Mouse (Mus musculus) MEL (cell line): ENCODE data around the gene Arhgef17. TPM values are rescaled to one million over a fixed set of nuclear protein-coding genes. Genes with fewer than 3 reads are reported as not detected.

Source experiments
- DNase-seq: peaks from one replicate; pipeline ENCODE4 v3.0.0; 2011; ENCODE audit warnings: low read depth, low spot score
- H3K27ac ChIP-seq: 2 replicates; pipeline ENCODE4 v1.5.1; 2012; ENCODE audit warnings: low read depth, mild to moderate bottlenecking, control low read depth, low read length, moderate library complexity; ENCODE audit not compliant: control insufficient read depth
- H3K27me3 ChIP-seq, 2 experiments: fragments of 150-350 bp in 1 of 2; sonication (generic) in 1 of 2; 2 replicates each; pipeline ENCODE4 v1.6.1; 2012; ENCODE audit warnings: low read length in 2 of 2, mild to moderate bottlenecking in 2 of 2, improper control_type of control experiment in 1 of 2, moderate library complexity in 1 of 2; ENCODE audit not compliant: insufficient read depth in 2 of 2, control insufficient read depth in 1 of 2
- H3K36me3 ChIP-seq, 2 experiments: 2 replicates each; pipeline ENCODE4 v1.6.1; 2012 to 2014; ENCODE audit warnings: low read length in 2 of 2, improper control_type of control experiment in 1 of 2, inconsistent platforms in 1 of 2, mild to moderate bottlenecking in 1 of 2; ENCODE audit not compliant: insufficient read depth in 2 of 2, control insufficient read depth in 1 of 2
- H3K4me1 ChIP-seq, 2 experiments: fragments of 150-350 bp in 1 of 2; sonication (generic) in 1 of 2; 2 replicates each; pipeline ENCODE4 v1.6.1; 2012; ENCODE audit warnings: low read length in 2 of 2, improper control_type of control experiment in 1 of 2, mild to moderate bottlenecking in 1 of 2; ENCODE audit not compliant: insufficient read depth in 2 of 2, control insufficient read depth in 1 of 2
- H3K4me3 ChIP-seq, 2 experiments: fragments of 150-350 bp in 1 of 2; sonication (generic) in 1 of 2; 2 replicates each; pipeline ENCODE4 v1.5.1; 2012; ENCODE audit warnings: low read depth in 2 of 2, low read length in 2 of 2, mild to moderate bottlenecking in 2 of 2, moderate library complexity in 2 of 2, control low read depth in 1 of 2, improper control_type of control experiment in 1 of 2; ENCODE audit not compliant: control insufficient read depth in 1 of 2, insufficient read depth in 1 of 2
- H3K79me2 ChIP-seq: 2 replicates; pipeline ENCODE4 v1.6.1; 2012; ENCODE audit warnings: mild to moderate bottlenecking, low read length, moderate library complexity; ENCODE audit not compliant: control insufficient read depth, poor library complexity, insufficient read depth
- H3K9ac ChIP-seq: 2 replicates; pipeline ENCODE4 v1.6.1; 2012; ENCODE audit warnings: low read depth, mild to moderate bottlenecking, control low read depth, low read length, moderate library complexity; ENCODE audit not compliant: control insufficient read depth, poor library complexity, severe bottlenecking
- H3K9me3 ChIP-seq: fragments of 150-350 bp; sonication (generic); replicated peaks from 2 replicates; pipeline ENCODE4 v1.6.1; 2012; ENCODE audit warnings: mild to moderate bottlenecking, low read length, improper control_type of control experiment, moderate library complexity; ENCODE audit not compliant: insufficient read depth
- BHLHE40 ChIP-seq: IDR thresholded peaks from 2 replicates; pipeline ENCODE4 v1.6.1; 2012; ENCODE audit warnings: low read depth, mild to moderate bottlenecking, inconsistent platforms, low read length, improper control_type of control experiment, borderline replicate concordance
- CTCF ChIP-seq, 3 experiments: IDR thresholded peaks in 2 of 3; conservative IDR thresholded peaks in 1 of 3; 2 replicates each; pipeline ENCODE4 v1.5.1; 2011 to 2012; ENCODE audit warnings: low read length in 3 of 3, low read depth in 2 of 3, mild to moderate bottlenecking in 2 of 3, improper control_type of control experiment in 1 of 3, inconsistent platforms in 1 of 3, mixed read lengths in 1 of 3, moderate library complexity in 1 of 3; ENCODE audit not compliant: control insufficient read depth in 1 of 3, insufficient read depth in 1 of 3, poor library complexity in 1 of 3, severe bottlenecking in 1 of 3
- EP300 ChIP-seq, 2 experiments: IDR thresholded peaks; 2 replicates each; pipeline ENCODE4 v1.6.1; 2011; ENCODE audit warnings: improper control_type of control experiment in 2 of 2, low read length in 2 of 2, low read depth in 1 of 2, mild to moderate bottlenecking in 1 of 2
- JUND ChIP-seq: IDR thresholded peaks from 2 replicates; pipeline ENCODE4 v1.6.1; 2011; ENCODE audit warnings: low read depth, mild to moderate bottlenecking, improper control_type of control experiment, low read length
- MXI1 ChIP-seq: IDR thresholded peaks from 2 replicates; pipeline ENCODE4 v1.6.1; 2011; ENCODE audit warnings: mild to moderate bottlenecking, low read depth, low read length, improper control_type of control experiment
- MYB ChIP-seq: IDR thresholded peaks from 2 replicates; pipeline ENCODE4 v1.6.1; 2011; ENCODE audit warnings: mild to moderate bottlenecking, low read depth, low read length, improper control_type of control experiment
- NRF1 ChIP-seq: IDR thresholded peaks from 2 replicates; pipeline ENCODE4 v1.6.1; 2014; ENCODE audit warnings: low read depth, mild to moderate bottlenecking, inconsistent platforms, low read length, improper control_type of control experiment, moderate library complexity; ENCODE audit not compliant: poor library complexity, insufficient read depth, severe bottlenecking
- POLR2AphosphoS2 ChIP-seq: IDR thresholded peaks from 2 replicates; pipeline ENCODE4 v1.6.1; 2011; ENCODE audit warnings: low read length, improper control_type of control experiment
- RAD21 ChIP-seq: IDR thresholded peaks from 2 replicates; pipeline ENCODE4 v1.6.1; 2011; ENCODE audit warnings: mild to moderate bottlenecking, low read depth, low read length, improper control_type of control experiment
- RCOR1 ChIP-seq: IDR thresholded peaks from 2 replicates; pipeline ENCODE4 v1.6.1; 2012; ENCODE audit warnings: low read depth, mild to moderate bottlenecking, inconsistent platforms, low read length, improper control_type of control experiment
- SMC3 ChIP-seq: IDR thresholded peaks from 2 replicates; pipeline ENCODE4 v1.6.1; 2011; ENCODE audit warnings: low read depth, low read length, improper control_type of control experiment
- TAL1 ChIP-seq: IDR thresholded peaks from 2 replicates; pipeline ENCODE4 v1.6.1; 2012; ENCODE audit warnings: mild to moderate bottlenecking, inconsistent platforms, low read length, moderate library complexity, mixed read lengths
- TBP ChIP-seq: IDR thresholded peaks from 2 replicates; pipeline ENCODE4 v1.8.0; 2011; ENCODE audit warnings: low read depth, low read length, improper control_type of control experiment
- USF2 ChIP-seq, 2 experiments: IDR thresholded peaks; 2 replicates each; pipeline ENCODE4 v1.6.1; 2011 to 2012; ENCODE audit warnings: improper control_type of control experiment in 2 of 2, low read length in 2 of 2, borderline replicate concordance in 1 of 2, inconsistent platforms in 1 of 2, low read depth in 1 of 2, mild to moderate bottlenecking in 1 of 2; ENCODE audit not compliant: insufficient read depth in 1 of 2
- ZC3H11A ChIP-seq: IDR thresholded peaks from 2 replicates; pipeline ENCODE4 v1.6.1; 2012; ENCODE audit warnings: low read depth, mild to moderate bottlenecking, inconsistent platforms, low read length, improper control_type of control experiment
- polyA plus RNA-seq, 2 experiments: library from polyadenylated mRNA; stranded (reverse) in 1 of 2; unstranded in 1 of 2; fragments of >175 nt in 1 of 2; fragments of >200 nt in 1 of 2; gene quantifications; 2 replicates each; pipeline versions ENCODE4 v1.2.1 to v1.2.4; 2012; ENCODE audit warnings: low replicate concordance in 2 of 2, low read depth in 1 of 2; ENCODE audit not compliant: insufficient read length in 2 of 2, insufficient read depth in 1 of 2, missing spikeins in 1 of 2
- total RNA-seq: library from RNA; depleted of rRNA; stranded (reverse); fragments of 300-350 nt; gene quantifications from 2 replicates; pipeline ENCODE4 v1.2.3, GENCODE M21; 2012

The Arhgef17 gene
- total and polyA plus RNA-seq, 3 experiments: under 0.01 TPM; not detected in 2

DNA sequence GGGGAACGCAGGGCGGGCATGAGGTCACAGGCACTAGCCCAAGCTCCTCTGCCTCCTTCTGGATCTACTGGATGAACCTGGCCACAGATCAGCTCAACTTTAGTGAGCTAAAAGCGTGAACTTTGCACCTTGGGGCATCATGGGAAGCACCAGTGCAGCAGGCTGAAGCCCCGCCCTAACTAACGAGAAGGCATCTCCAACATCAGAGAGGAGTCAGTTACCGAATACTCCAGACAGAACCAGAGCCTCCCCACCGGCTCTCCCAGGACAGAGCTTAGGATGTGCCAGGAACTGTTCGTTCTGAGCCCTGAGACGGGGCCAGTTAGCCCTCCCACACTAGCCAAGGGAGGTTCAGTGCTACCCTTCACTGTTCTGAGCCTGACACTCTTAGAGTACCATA, 35.9 kb upstream of the Arhgef17 start:
- Histone ChIP-seq H3K79me2 (no peaks in the 10 kb centered on the region), H3K9me3 (no peaks in the 10 kb centered on the region), H3K36me3 (no peaks in the 10 kb centered on the region), H3K4me1 (no peaks in the 10 kb centered on the region), H3K27me3 (peaks cover 0 to 4% of the 10 kb centered on the region in 2 experiments; a peak in 2 of 4 replicates), H3K4me3 (no peak overlapping the region), H3K27ac (no peak overlapping the region), H3K9ac (no peak overlapping the region)
- no peak for TF ChIP-seq TAL1
- no peak for DNase-seq

DNA sequence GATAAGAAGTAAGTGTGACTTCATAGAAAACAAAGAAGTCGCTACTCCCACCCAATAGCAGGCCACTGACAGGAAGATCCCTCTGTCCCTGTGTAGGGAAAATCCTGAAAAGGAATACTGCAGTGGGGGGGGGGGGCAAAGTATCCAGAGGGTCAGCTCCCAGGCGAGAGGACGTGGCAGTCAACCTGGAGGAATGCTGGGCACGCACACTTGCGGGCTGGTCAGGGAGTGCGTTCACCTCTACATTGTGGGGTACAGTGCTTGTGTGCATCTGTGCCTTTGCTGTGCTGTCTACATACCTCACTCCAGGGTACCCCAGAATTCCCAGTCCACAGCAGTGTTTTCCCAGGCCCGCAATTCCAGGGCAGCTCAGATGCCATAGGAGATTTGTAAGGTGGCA, 34.1 kb upstream of the Arhgef17 start:
- H3K79me2 ChIP-seq: no peaks in the 10 kb centered on the region
- no peaks in the 10 kb centered on the region for H3K9me3 ChIP-seq
- H3K27me3 ChIP-seq: peaks cover 0 to 3% of the 10 kb centered on the region in 2 experiments; a peak in 2 of 4 replicates
- no peaks in the 10 kb centered on the region for H3K4me1 ChIP-seq
- no peak overlapping the region for H3K4me3 ChIP-seq
- TF ChIP-seq JUND (no peak), EP300 (IDR thresholded peaks at IDR 0.05; ENCODE audit: low read depth in 1 of 2, low read length in 2 of 2) (no peak), USF2 (IDR thresholded peaks at IDR 0.05; ENCODE audit: borderline replicate concordance in 1 of 2, insufficient read depth in 1 of 2, low read depth in 1 of 2, low read length in 2 of 2) (no peak), MXI1 (no peak), BHLHE40 (no peak), NRF1 (no peak), MYB (no peak), RCOR1 (no peak), ZC3H11A (no peak), TBP (no peak)
- DNase-seq: no peak
- H3K9ac ChIP-seq: no peak overlapping the region
- H3K36me3 ChIP-seq: no peaks in the 10 kb centered on the region
- no peak overlapping the region for H3K27ac ChIP-seq

DNA sequence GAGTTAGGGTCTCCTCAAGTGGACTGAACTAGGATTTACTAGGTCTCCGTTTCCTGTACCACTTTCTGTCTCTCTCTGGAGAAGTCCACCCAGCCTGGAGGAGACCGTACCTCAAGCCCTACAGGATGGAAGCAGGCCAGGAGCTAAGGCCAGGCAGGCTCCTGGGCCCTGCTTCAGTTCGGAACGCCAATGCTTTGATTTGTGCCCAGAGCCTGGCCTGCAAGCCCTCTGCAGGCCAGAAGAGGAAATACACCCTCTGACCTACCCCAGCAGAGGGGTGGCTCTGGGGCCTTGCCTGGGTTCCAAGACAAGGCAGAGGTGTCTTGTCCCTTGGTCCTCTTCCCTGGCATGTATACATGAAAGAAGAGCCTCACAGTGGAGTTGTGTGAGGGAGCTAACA, 33.2 kb upstream of the Arhgef17 start:
- H3K9ac ChIP-seq: no peak overlapping the region
- H3K27me3 ChIP-seq: peaks cover 0 to 3% of the 10 kb centered on the region in 2 experiments; a peak in 2 of 4 replicates
- peak; percentile 32 for DNase-seq
- no peak overlapping the region for H3K27ac ChIP-seq
- no peaks in the 10 kb centered on the region for H3K79me2 ChIP-seq
- H3K9me3 ChIP-seq: no peaks in the 10 kb centered on the region
- no peak overlapping the region for H3K4me3 ChIP-seq
- TF ChIP-seq RAD21: peak; percentile 11
- no peak for TF ChIP-seq POLR2AphosphoS2
- TF ChIP-seq SMC3: peak; percentile 36
- TF ChIP-seq CTCF (IDR thresholded peaks at IDR 0.05 in 2 of 3, conservative IDR thresholded peaks at IDR 0.05 in 1 of 3; ENCODE audit: control insufficient read depth in 1 of 3, insufficient read depth in 1 of 3, low read depth in 2 of 3, low read length in 3 of 3, poor library complexity in 1 of 3, severe bottlenecking in 1 of 3): peak; percentile 57 to 79 (median 71)
- TF ChIP-seq, all 39 proteins: peak for 3
- no peaks in the 10 kb centered on the region for H3K4me1 ChIP-seq
- no peaks in the 10 kb centered on the region for H3K36me3 ChIP-seq
